Comparison of ENCODE assay signal across 30 mouse cellular contexts in the genomic region with DNA sequence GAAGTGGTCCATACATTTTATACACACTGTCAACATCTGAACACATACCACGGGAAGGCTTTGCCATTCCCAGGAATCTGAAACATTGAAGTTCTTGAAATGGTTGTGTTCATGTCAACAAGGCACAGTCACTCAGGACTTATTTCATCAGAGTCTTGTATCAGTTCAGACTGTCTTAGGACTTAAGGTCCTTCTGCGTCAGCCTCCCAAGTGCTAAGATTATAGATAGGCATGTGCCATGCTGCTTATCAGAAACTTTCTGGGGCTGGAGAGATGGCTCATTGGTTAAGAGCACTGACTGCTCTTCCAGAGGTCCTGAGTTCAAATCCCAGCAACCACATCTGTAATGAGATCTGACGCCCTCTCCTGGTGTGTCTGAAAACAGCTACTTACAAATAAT. TPM values are rescaled to one million over a fixed set of nuclear protein-coding genes. Genes with fewer than 3 reads are reported as not detected.
A peak's percentile ranks its signal among the peaks of the same experiment; 100 is the strongest.
DNase-seq lines count a peak whose midpoint lies in the region; ATAC-seq and TF ChIP-seq lines count a peak whose summit lies in the region.
"Had no signal": no experiment of that assay in that cellular context is flagged by ENCODE, and none has a peak within 500 bp of the region (broad histone marks: within the 10 kb centered on the region; RNA-seq: fewer than 3 reads in every experiment).

No protein-coding gene starts in this region.

- TF ChIP-seq CTCF in lung, postnatal 0 days (IDR thresholded peaks at IDR 0.05) = no peak

- ATAC-seq in midbrain, embryonic 11.5 days (ENCODE audit: low FRiP score) = no peak
- no peak for ATAC-seq in midbrain, embryonic 16.5 days
- ATAC-seq in liver, embryonic 13.5 days (ENCODE audit: low read depth) = no peak
- peak; percentile 35 for ATAC-seq in liver, embryonic 16.5 days (ENCODE audit: low read depth)
- ATAC-seq in erythroid progenitor cell, adult 5-6 weeks (replicated peaks; ENCODE audit: low FRiP score, poor library complexity, severe bottlenecking) = no peak
- ATAC-seq in lung, postnatal 0 days = no peak
- ATAC-seq: CD4-positive, CD25-positive, alpha-beta regulatory T cell, adult 4 months; forebrain, embryonic 13.5 days; forebrain, embryonic 16.5 days; hindbrain, postnatal 0 days; Patski had no signal

- H3K36me3 ChIP-seq in midbrain, embryonic 11.5 days (ENCODE audit: control insufficient read depth, insufficient read depth, low read length) = no peaks in the 10 kb centered on the region
- no peaks in the 10 kb centered on the region for H3K36me3 ChIP-seq in midbrain, embryonic 16.5 days (ENCODE audit: control insufficient read depth, insufficient read depth, low read length)
- H3K36me3 ChIP-seq in liver, embryonic 13.5 days = peaks cover 15% of the 10 kb centered on the region
- no peaks in the 10 kb centered on the region for H3K36me3 ChIP-seq in liver, embryonic 16.5 days (ENCODE audit: control insufficient read depth, insufficient read depth)
- no peaks in the 10 kb centered on the region for H3K36me3 ChIP-seq in lung, postnatal 0 days (ENCODE audit: insufficient read depth, low read length)

- H3K9me3 ChIP-seq in midbrain, embryonic 11.5 days (ENCODE audit: control insufficient read depth, low read length) = no peaks in the 10 kb centered on the region
- H3K9me3 ChIP-seq in midbrain, embryonic 16.5 days (replicated peaks; ENCODE audit: control insufficient read depth, low read length, poor library complexity, severe bottlenecking) = no peaks in the 10 kb centered on the region
- H3K9me3 ChIP-seq in liver, embryonic 13.5 days (replicated peaks) = no peaks in the 10 kb centered on the region
- H3K9me3 ChIP-seq in liver, embryonic 16.5 days (replicated peaks; ENCODE audit: control insufficient read depth, low read length) = no peaks in the 10 kb centered on the region
- H3K9me3 ChIP-seq in lung, postnatal 0 days (ENCODE audit: low read length) = no peaks in the 10 kb centered on the region
- H3K9me3 ChIP-seq: embryonic facial prominence, embryonic 13.5 days; forebrain, embryonic 10.5 days; forebrain, embryonic 13.5 days; heart, embryonic 10.5 days; heart, embryonic 13.5 days had no signal

- H3K27ac ChIP-seq in midbrain, embryonic 11.5 days (ENCODE audit: low read depth, low read length) = no peak overlapping the region
- no peak overlapping the region for H3K27ac ChIP-seq in midbrain, embryonic 16.5 days (ENCODE audit: low read length)
- H3K27ac ChIP-seq in liver, embryonic 13.5 days = peak overlapping the region; percentile 86
- H3K27ac ChIP-seq in liver, embryonic 16.5 days (ENCODE audit: low read length) = peak overlapping the region; percentile 66
- no peak overlapping the region for H3K27ac ChIP-seq in lung, postnatal 0 days (ENCODE audit: low read length)
- H3K27ac ChIP-seq: embryonic facial prominence, embryonic 13.5 days; forebrain, embryonic 10.5 days; forebrain, embryonic 13.5 days; heart, adult 2 months; heart, embryonic 10.5 days; heart, embryonic 13.5 days; hindbrain, embryonic 14.5 days; hindbrain, postnatal 0 days had no signal

- no peak for TF ChIP-seq EP300 in lung, postnatal 0 days (IDR thresholded peaks at IDR 0.05)

- DNase-seq in midbrain, embryonic 11.5 days (ENCODE audit: low spot score, missing footprints) = peak; percentile 47
- DNase-seq in liver, embryonic 13.5 days = no peak
- no peak for DNase-seq in lung, postnatal 0 days (ENCODE audit: low spot score)
- DNase-seq in ovary, adult 18-20 months (ENCODE audit: low spot score) = no peak
- DNase-seq: adrenal gland, postnatal 10 days; cerebellum, adult 11 months; cerebellum, adult 2 months; cerebellum, adult 9-11 months; cerebellum, postnatal 25 days; gastrocnemius, postnatal 10 days; gastrocnemius, postnatal 36 days; heart, adult 2 months; heart, postnatal 14 days; heart, postnatal 4 days had no signal

- peaks cover 6% of the 10 kb centered on the region; the same call in 1 of the 2 replicates for H3K4me1 ChIP-seq in midbrain, embryonic 11.5 days (ENCODE audit: control insufficient read depth, insufficient read depth, low read length)
- peaks cover 11% of the 10 kb centered on the region for H3K4me1 ChIP-seq in midbrain, embryonic 16.5 days (ENCODE audit: control insufficient read depth, insufficient read depth, low read length)
- peaks cover 71% of the 10 kb centered on the region for H3K4me1 ChIP-seq in liver, embryonic 13.5 days (replicated peaks)
- peaks cover 40% of the 10 kb centered on the region for H3K4me1 ChIP-seq in liver, embryonic 16.5 days (ENCODE audit: control insufficient read depth, low read depth, low read length)
- peaks cover 7% of the 10 kb centered on the region; the same call in 1 of the 2 replicates for H3K4me1 ChIP-seq in lung, postnatal 0 days (ENCODE audit: insufficient read depth, low read depth, low read length)

- H3K4me3 ChIP-seq in midbrain, embryonic 11.5 days (ENCODE audit: low read depth, low read length) = no peak overlapping the region
- H3K4me3 ChIP-seq in midbrain, embryonic 16.5 days (ENCODE audit: low read depth, low read length) = no peak overlapping the region
- H3K4me3 ChIP-seq in liver, embryonic 13.5 days (replicated peaks) = no peak overlapping the region
- H3K4me3 ChIP-seq in liver, embryonic 16.5 days (ENCODE audit: low read depth, low read length) = no peak overlapping the region
- H3K4me3 ChIP-seq in lung, postnatal 0 days (ENCODE audit: low read depth, low read length) = no peak overlapping the region
- H3K4me3 ChIP-seq: embryonic facial prominence, embryonic 13.5 days; erythroblast, embryonic 14.5 days; forebrain, embryonic 10.5 days; forebrain, embryonic 13.5 days; heart, adult 2 months; heart, embryonic 10.5 days; heart, embryonic 13.5 days had no signal

- H3K4me2 ChIP-seq in midbrain, embryonic 11.5 days = no peak overlapping the region
- no peak overlapping the region for H3K4me2 ChIP-seq in midbrain, embryonic 16.5 days (ENCODE audit: low read length)
- H3K4me2 ChIP-seq in liver, embryonic 13.5 days = peak overlapping the region; percentile 100
- H3K4me2 ChIP-seq in liver, embryonic 16.5 days (ENCODE audit: low read depth, low read length) = no peak overlapping the region
- H3K4me2 ChIP-seq in lung, postnatal 0 days (replicated peaks; ENCODE audit: low read depth, low read length) = no peak overlapping the region
- H3K4me2 ChIP-seq: embryonic facial prominence, embryonic 13.5 days; forebrain, embryonic 13.5 days; heart, embryonic 13.5 days; hindbrain, embryonic 14.5 days had no signal

- H3K9ac ChIP-seq in midbrain, embryonic 11.5 days (ENCODE audit: low read length) = no peak overlapping the region
- H3K9ac ChIP-seq in midbrain, embryonic 16.5 days (ENCODE audit: low read depth, low read length) = no peak overlapping the region
- H3K9ac ChIP-seq in liver, embryonic 13.5 days = peak overlapping the region; percentile 37; the same call in 1 of the 2 replicates
- H3K9ac ChIP-seq in liver, embryonic 16.5 days (ENCODE audit: low read depth, low read length) = no peak overlapping the region
- no peak overlapping the region for H3K9ac ChIP-seq in lung, postnatal 0 days (replicated peaks; ENCODE audit: low read depth)
- H3K9ac ChIP-seq: embryonic facial prominence, embryonic 13.5 days; forebrain, embryonic 13.5 days; heart, embryonic 13.5 days; hindbrain, embryonic 14.5 days had no signal

- 96% methylated on average over 3 of the region's 3 CpGs for WGBS in midbrain, embryonic 11.5 days
- 93% methylated on average over 3 of the region's 3 CpGs for WGBS in midbrain, embryonic 16.5 days
- WGBS in liver, embryonic 13.5 days (ENCODE audit: insufficient replicate concordance) = 48% methylated on average over 3 of the region's 3 CpGs
- WGBS in liver, embryonic 16.5 days (ENCODE audit: insufficient replicate concordance) = 57% methylated on average over 3 of the region's 3 CpGs
- WGBS in lung, postnatal 0 days = 74% methylated on average over 3 of the region's 3 CpGs

- peaks cover 8% of the 10 kb centered on the region for H3K27me3 ChIP-seq in midbrain, embryonic 11.5 days (ENCODE audit: control insufficient read depth, insufficient read depth, low read length)
- H3K27me3 ChIP-seq in midbrain, embryonic 16.5 days (ENCODE audit: control insufficient read depth, insufficient read depth, low read depth, low read length) = peaks cover 5% of the 10 kb centered on the region; the same call in 1 of the 2 replicates
- H3K27me3 ChIP-seq in liver, embryonic 13.5 days = no peaks in the 10 kb centered on the region
- H3K27me3 ChIP-seq in liver, embryonic 16.5 days (ENCODE audit: control insufficient read depth, insufficient read depth, low read depth, low read length) = no peaks in the 10 kb centered on the region
- no peaks in the 10 kb centered on the region for H3K27me3 ChIP-seq in lung, postnatal 0 days (replicated peaks; ENCODE audit: insufficient read depth, low read length)
- H3K27me3 ChIP-seq: embryonic facial prominence, embryonic 13.5 days; heart, embryonic 13.5 days; Patski had no signal

RNA-seq across cellular contexts. Expression of a gene that starts 2.4 kb away (rescaled TPM):
- 53.2 and 58.8 TPM in 2 replicates for polyA plus RNA-seq in midbrain, embryonic 11.5 days (2014; fragmentation: Nextera tagmentation; extraction: Ambion mirVana)
- polyA plus RNA-seq in midbrain, embryonic 16.5 days (2015; fragmentation: Nextera tagmentation; extraction: Ambion mirVana) = 27.7 and 33.2 TPM in 2 replicates
- 84.1 and 90.4 TPM in 2 replicates for polyA plus RNA-seq in liver, embryonic 13.5 days (2015; fragmentation: Nextera tagmentation; extraction: Ambion mirVana)
- 41.2 and 47.8 TPM in 2 replicates for polyA plus RNA-seq in liver, embryonic 16.5 days (2015; fragmentation: Nextera tagmentation; extraction: Ambion mirVana)
- total RNA-seq in erythroid progenitor cell, adult 5-6 weeks (2015; ENCODE audit: low replicate concordance) = 65.2 and 133 TPM in 2 replicates
- total RNA-seq in erythroid progenitor cell, adult 5-6 weeks (2017; ENCODE audit: low replicate concordance) = 9.2 and 29.9 TPM in 2 replicates
- polyA plus RNA-seq in lung, postnatal 0 days (2015; fragmentation: Nextera tagmentation; extraction: Ambion mirVana) = 11.1 and 11.4 TPM in 2 replicates

RNA-seq across cellular contexts. Expression of a gene that starts 17.6 kb away (rescaled TPM):
- polyA plus RNA-seq in midbrain, embryonic 11.5 days (2014; fragmentation: Nextera tagmentation; extraction: Ambion mirVana) = 77.4 and 84.4 TPM in 2 replicates
- polyA plus RNA-seq in midbrain, embryonic 16.5 days (2015; fragmentation: Nextera tagmentation; extraction: Ambion mirVana) = 108 and 113 TPM in 2 replicates
- polyA plus RNA-seq in liver, embryonic 13.5 days (2015; fragmentation: Nextera tagmentation; extraction: Ambion mirVana) = 82.3 and 83.1 TPM in 2 replicates
- 52.7 and 53.1 TPM in 2 replicates for polyA plus RNA-seq in liver, embryonic 16.5 days (2015; fragmentation: Nextera tagmentation; extraction: Ambion mirVana)
- 11.2 and 19.7 TPM in 2 replicates for total RNA-seq in erythroid progenitor cell, adult 5-6 weeks (2015; ENCODE audit: low replicate concordance)
- total RNA-seq in erythroid progenitor cell, adult 5-6 weeks (2017; ENCODE audit: low replicate concordance) = 29.4 and 35.6 TPM in 2 replicates
- 44.0 and 44.6 TPM in 2 replicates for polyA plus RNA-seq in lung, postnatal 0 days (2015; fragmentation: Nextera tagmentation; extraction: Ambion mirVana)

RNA-seq across cellular contexts. Expression of a gene that starts 19.4 kb away (rescaled TPM):
- 24.6 and 31.8 TPM in 2 replicates for polyA plus RNA-seq in midbrain, embryonic 11.5 days (2014; fragmentation: Nextera tagmentation; extraction: Ambion mirVana)
- polyA plus RNA-seq in midbrain, embryonic 16.5 days (2015; fragmentation: Nextera tagmentation; extraction: Ambion mirVana) = 33.4 and 36.9 TPM in 2 replicates
- 44.7 and 48.6 TPM in 2 replicates for polyA plus RNA-seq in liver, embryonic 13.5 days (2015; fragmentation: Nextera tagmentation; extraction: Ambion mirVana)
- polyA plus RNA-seq in liver, embryonic 16.5 days (2015; fragmentation: Nextera tagmentation; extraction: Ambion mirVana) = 65.7 and 73.0 TPM in 2 replicates
- 16.9 and 36.9 TPM in 2 replicates for total RNA-seq in erythroid progenitor cell, adult 5-6 weeks (2015; ENCODE audit: low replicate concordance)
- 22.8 and 26.2 TPM in 2 replicates for total RNA-seq in erythroid progenitor cell, adult 5-6 weeks (2017; ENCODE audit: low replicate concordance)
- 16.2 and 21.1 TPM in 2 replicates for polyA plus RNA-seq in lung, postnatal 0 days (2015; fragmentation: Nextera tagmentation; extraction: Ambion mirVana)

RNA-seq across cellular contexts. Expression of a gene that starts 27.4 kb away (rescaled TPM):
- polyA plus RNA-seq in midbrain, embryonic 11.5 days (2014; fragmentation: Nextera tagmentation; extraction: Ambion mirVana) = 13.7 and 14.4 TPM in 2 replicates
- 0.28 and 0.98 TPM in 2 replicates for polyA plus RNA-seq in midbrain, embryonic 16.5 days (2015; fragmentation: Nextera tagmentation; extraction: Ambion mirVana)
- polyA plus RNA-seq in liver, embryonic 13.5 days (2015; fragmentation: Nextera tagmentation; extraction: Ambion mirVana) = 469 and 494 TPM in 2 replicates
- polyA plus RNA-seq in liver, embryonic 16.5 days (2015; fragmentation: Nextera tagmentation; extraction: Ambion mirVana) = 394 and 409 TPM in 2 replicates
- 262 and 325 TPM in 2 replicates for total RNA-seq in erythroid progenitor cell, adult 5-6 weeks (2015; ENCODE audit: low replicate concordance)
- 240 and 399 TPM in 2 replicates for total RNA-seq in erythroid progenitor cell, adult 5-6 weeks (2017; ENCODE audit: low replicate concordance)
- polyA plus RNA-seq in lung, postnatal 0 days (2015; fragmentation: Nextera tagmentation; extraction: Ambion mirVana) = 0.69 and 1.1 TPM in 2 replicates
- total RNA-seq: adrenal gland, adult 18-20 months; gastrocnemius, adult 18-20 months; gastrocnemius, postnatal 36 days; heart, postnatal 14 days had no signal

RNA-seq across cellular contexts. Expression of a gene that starts 27.6 kb away (rescaled TPM):
- 708 and 747 TPM in 2 replicates for polyA plus RNA-seq in midbrain, embryonic 11.5 days (2014; fragmentation: Nextera tagmentation; extraction: Ambion mirVana)
- 662 and 691 TPM in 2 replicates for polyA plus RNA-seq in midbrain, embryonic 16.5 days (2015; fragmentation: Nextera tagmentation; extraction: Ambion mirVana)
- 511 and 613 TPM in 2 replicates for polyA plus RNA-seq in liver, embryonic 13.5 days (2015; fragmentation: Nextera tagmentation; extraction: Ambion mirVana)
- polyA plus RNA-seq in liver, embryonic 16.5 days (2015; fragmentation: Nextera tagmentation; extraction: Ambion mirVana) = 473 and 480 TPM in 2 replicates
- total RNA-seq in erythroid progenitor cell, adult 5-6 weeks (2015; ENCODE audit: low replicate concordance) = 261 and 337 TPM in 2 replicates
- total RNA-seq in erythroid progenitor cell, adult 5-6 weeks (2017; ENCODE audit: low replicate concordance) = 660 and 677 TPM in 2 replicates
- 318 and 405 TPM in 2 replicates for polyA plus RNA-seq in lung, postnatal 0 days (2015; fragmentation: Nextera tagmentation; extraction: Ambion mirVana)

Comparison
In these comparisons a context has a peak if more than half of its experiments do, and no peak if none do; other contexts are left out.
1. H3K27ac ChIP-seq: peak in liver, embryonic 13.5 days (single experiment) and liver, embryonic 16.5 days (single experiment); none in midbrain, embryonic 11.5 days (single experiment), midbrain, embryonic 16.5 days (single experiment) and lung, postnatal 0 days (single experiment).